Mouse (Mus musculus) activated CD4-positive, CD25-positive, alpha-beta regulatory T cell, adult 9 weeks (primary cell): Measurements from ENCODE around the gene Med15. TPM values are rescaled to one million over a fixed set of nuclear protein-coding genes. Genes with fewer than 3 reads are reported as not detected.

Experiments
- polyA plus RNA-seq: library from polyadenylated mRNA; unstranded; fragments of 100-300 nt; shearing (Covaris generic); gene quantifications from one replicate; pipeline ENCODE4 v1.2.1, GENCODE M21; 2017

The Med15 gene
- 167 TPM for polyA plus RNA-seq

GRCm38 (mm10) chr16:17732841-17733340 is at the start of gene Med15:
Med15 (minus strand) TSS chr16:17732891.

GRCm38 (mm10) chr16:17759344-17759773 is 26.7 kb upstream of the Med15 start, which contains the start of gene Klhl22:
Klhl22 (plus strand) TSS chr16:17759618.

GRCm38 (mm10) chr16:17646310-17647114 is 86.2 kb downstream of the Med15 start, which contains the start of gene Ccdc74a:
Ccdc74a (plus strand) TSS chr16:17646470.

GRCm38 (mm10) chr16:17619198-17620105 is 113.2 kb downstream of the Med15 start, which contains the start of gene Smpd4:
Smpd4 (plus strand) TSS chr16:17619354.

Other genes with a start within 250 kb of the Med15 start
- gene Aifm3, start 243.3 kb downstream of the Med15 start, polyA plus RNA-seq, result not detected
- gene Lztr1, start 224.2 kb downstream of the Med15 start, polyA plus RNA-seq, result 67.0 TPM
- gene Thap7, start 201.8 kb downstream of the Med15 start, polyA plus RNA-seq, result 82.1 TPM
- gene Lrrc74b, start 171.6 kb downstream of the Med15 start, polyA plus RNA-seq, result not detected
- not detected for gene P2rx6, start 171.0 kb downstream of the Med15 start, polyA plus RNA-seq
- gene Slc7a4, start 149.7 kb downstream of the Med15 start, polyA plus RNA-seq, result 1.1 TPM
- gene Smpd4, start 113.5 kb downstream of the Med15 start, polyA plus RNA-seq, result 23.7 TPM
- 0.67 TPM for gene Ccdc74a, start 86.4 kb downstream of the Med15 start, polyA plus RNA-seq
- gene Klhl22, start 26.7 kb upstream of the Med15 start, polyA plus RNA-seq, result 16.1 TPM
- gene Scarf2, start 64.4 kb upstream of the Med15 start, polyA plus RNA-seq, result not detected
- not detected for gene B830017H08Rik, start 100.2 kb upstream of the Med15 start, polyA plus RNA-seq
- gene Car15, start 105.5 kb upstream of the Med15 start, polyA plus RNA-seq, result 1.9 TPM
- 0.49 TPM for gene Gm20518, start 158.8 kb upstream of the Med15 start, polyA plus RNA-seq
- gene Tssk1, start 161.3 kb upstream of the Med15 start, polyA plus RNA-seq, result not detected
- gene Dgcr2, start 165.7 kb upstream of the Med15 start, polyA plus RNA-seq, result 66.4 TPM
- gene Tssk2, start 165.7 kb upstream of the Med15 start, polyA plus RNA-seq, result 0.20 TPM
- 64.7 TPM for gene Ess2, start 178.5 kb upstream of the Med15 start, polyA plus RNA-seq
- gene Gsc2, start 182.2 kb upstream of the Med15 start, polyA plus RNA-seq, result not detected
- gene Slc25a1, start 195.3 kb upstream of the Med15 start, polyA plus RNA-seq, result 18.7 TPM
- not detected for gene Vpreb2, start 247.5 kb upstream of the Med15 start, polyA plus RNA-seq